Mouse (Mus musculus) gonadal fat pad, adult 2 months (tissue): ENCODE measurements around the gene Polr2e. TPM values are rescaled to one million over a fixed set of nuclear protein-coding genes. Genes with fewer than 3 reads are reported as not detected.

Experiments used
- DNase-seq: peaks from one replicate; pipeline ENCODE4 v3.0.0-alpha.2; 2012; ENCODE audit warnings: low read depth
- polyA plus RNA-seq: library from polyadenylated mRNA; depleted of rRNA; stranded (reverse); fragments of >200 nt; gene quantifications from 2 replicates; pipeline ENCODE4 v1.2.3, GENCODE M21; 2012

Polr2e gene
- polyA plus RNA-seq, 1 experiment: 152 TPM

DNA sequence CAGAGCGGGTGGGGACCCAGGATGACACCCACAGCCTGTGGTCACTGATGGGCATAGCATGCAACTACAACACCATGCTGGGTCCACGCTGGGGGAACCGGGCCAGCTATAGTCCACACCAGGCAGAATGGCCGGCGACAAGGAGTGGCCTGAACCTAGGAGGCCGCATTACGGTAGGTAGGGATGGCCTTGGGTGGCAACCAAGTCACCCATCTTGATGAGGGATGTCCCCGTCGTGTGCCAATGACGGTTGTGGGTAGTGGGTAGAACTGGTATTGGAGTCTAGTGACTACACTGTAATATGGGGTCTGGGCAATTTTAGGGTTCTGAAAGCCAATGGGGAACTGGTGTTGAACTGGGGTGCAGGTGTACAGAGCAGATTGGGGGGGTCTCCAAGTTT, 22.7 kb downstream of the Polr2e start:
- no peak for DNase-seq

DNA sequence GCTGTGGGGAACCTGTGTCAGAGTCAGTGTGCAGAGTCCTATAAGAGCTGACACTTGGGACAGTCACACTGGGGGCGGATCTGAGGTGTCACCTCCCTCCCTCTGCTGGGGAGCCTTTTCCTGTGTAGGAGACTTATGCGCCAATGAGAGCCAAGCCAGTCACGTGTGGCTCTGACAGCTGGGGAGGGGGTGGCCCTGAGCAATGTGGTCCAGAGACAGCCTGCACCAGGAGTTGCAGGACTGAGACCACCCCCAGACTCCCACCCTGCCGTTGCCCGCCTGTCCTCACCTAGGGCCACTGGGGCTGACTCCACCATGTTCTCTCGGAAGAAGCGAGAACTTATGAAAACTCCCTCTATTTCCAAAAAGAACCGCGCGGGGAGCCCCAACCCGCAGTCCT, 23.1 kb downstream of the Polr2e start, which contains the start of gene Arhgap45:
Gene Arhgap45, plus strand, starts transcription at position 143 of the 400 bp plus-strand sequence.
- no peak for DNase-seq

DNA sequence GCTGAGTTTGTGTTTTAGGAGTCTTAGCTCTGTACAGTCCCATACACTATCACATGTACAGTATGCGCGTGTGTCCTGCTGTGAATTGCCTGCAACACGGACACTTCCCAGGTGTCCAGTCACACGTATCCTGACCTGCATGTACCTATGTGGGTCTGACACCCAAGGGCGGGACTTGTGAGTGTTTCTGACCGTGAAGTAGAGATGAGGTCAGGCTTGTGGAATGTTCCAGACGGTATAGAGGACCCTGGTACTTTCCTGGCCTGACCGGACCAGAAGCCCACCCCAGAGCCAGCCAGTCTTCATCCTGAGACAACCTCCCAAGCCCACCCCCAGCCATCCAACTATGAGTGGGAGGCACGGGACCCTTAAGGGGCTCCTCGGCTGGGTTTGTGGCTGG, 24.0 kb downstream of the Polr2e start:
- DNase-seq: no peak

DNA sequence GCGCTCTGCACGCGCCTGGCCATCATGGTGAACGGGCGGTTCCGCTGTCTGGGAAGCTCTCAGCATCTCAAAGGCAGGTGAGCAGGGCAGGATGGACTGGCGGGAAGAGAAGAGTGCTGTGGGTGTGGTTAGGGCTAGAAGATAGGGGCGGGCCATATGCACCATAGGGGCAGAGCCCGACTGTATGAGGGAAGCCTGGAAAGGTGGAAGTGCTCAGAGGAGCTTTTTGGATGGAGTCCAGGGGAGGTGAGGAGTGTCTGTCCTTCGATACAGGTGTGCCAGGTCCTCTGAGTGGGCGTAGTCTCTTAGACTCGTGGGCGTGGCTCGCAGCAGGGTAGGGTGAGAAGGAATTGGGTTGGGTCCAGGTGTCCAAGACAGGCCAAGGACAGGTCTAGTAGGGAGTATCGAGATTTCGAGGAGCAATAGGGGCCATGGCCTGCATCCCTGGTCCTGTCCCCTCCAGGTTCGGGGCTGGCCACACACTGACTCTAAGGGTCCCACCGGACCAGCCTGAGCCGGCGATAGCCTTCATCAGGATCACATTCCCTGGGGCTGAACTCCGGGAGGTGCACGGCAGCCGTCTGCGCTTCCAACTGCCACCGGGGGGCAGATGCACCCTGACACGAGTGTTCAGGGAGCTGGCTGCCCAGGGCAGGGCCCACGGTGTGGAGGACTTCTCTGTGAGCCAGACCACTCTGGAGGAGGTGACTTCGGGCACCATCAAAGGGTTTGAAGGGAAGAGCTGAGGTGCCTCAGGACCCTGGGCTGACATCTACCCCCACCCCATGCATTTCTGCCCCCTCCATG, 24.9 kb downstream of the Polr2e start:
- DNase-seq: no peak

DNA sequence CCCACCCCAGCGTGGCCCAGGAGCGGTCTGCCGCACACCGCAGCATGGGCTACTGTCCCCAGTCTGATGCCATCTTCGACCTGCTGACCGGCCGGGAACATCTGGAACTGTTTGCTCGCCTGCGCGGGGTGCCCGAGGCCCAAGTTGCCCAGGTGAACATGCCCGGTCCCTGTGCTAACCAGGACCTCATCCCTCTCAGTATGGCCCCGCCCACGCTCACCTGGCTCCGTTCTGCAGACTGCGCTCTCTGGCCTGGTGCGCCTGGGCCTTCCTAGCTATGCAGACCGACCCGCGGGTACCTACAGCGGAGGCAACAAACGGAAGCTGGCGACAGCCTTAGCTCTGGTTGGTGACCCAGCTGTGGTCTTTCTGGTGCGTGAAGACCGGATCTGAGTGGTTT, 26.0 kb downstream of the Polr2e start:
- DNase-seq: no peak

DNA sequence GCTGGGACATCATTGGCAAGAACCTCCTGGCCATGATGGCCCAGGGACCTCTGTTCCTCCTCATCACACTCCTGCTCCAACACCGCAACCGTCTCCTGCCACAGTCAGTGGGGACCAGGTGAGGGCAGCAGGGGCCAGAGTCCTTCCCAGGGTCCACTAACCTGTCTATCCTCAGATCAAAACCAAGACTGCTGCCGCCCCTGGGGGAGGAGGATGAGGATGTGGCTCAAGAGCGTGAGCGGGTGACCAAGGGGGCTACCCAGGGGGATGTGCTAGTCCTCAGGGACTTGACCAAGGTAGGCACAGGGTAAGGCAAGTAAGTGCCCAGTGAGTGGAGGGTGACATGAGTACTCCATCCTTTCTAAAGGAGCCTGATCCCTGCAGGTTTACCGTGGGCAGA, 27.9 kb downstream of the Polr2e start:
- DNase-seq: no peak

DNA sequence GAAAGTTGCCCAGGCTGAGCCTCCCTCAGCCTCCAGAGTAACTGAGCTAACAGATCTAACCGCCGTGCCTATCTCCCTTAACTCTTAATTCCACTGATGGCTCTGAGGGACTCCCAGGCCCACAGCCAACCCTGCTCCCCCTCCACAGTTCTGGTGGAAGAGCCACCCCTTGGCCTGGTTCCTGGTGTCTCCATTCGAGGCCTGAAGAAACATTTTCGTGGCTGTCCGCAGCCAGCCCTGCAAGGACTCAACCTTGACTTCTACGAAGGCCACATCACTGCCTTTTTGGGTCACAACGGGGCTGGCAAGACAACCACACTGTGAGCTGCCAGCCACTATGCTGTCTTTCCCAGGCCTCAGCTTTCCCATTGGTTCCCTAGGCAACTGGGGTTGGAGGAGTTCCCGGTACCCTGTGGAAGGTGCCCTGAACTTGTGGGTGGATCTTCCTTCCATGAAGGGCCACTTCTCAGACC, 35.3 kb downstream of the Polr2e start:
- DNase-seq: no peak

DNA sequence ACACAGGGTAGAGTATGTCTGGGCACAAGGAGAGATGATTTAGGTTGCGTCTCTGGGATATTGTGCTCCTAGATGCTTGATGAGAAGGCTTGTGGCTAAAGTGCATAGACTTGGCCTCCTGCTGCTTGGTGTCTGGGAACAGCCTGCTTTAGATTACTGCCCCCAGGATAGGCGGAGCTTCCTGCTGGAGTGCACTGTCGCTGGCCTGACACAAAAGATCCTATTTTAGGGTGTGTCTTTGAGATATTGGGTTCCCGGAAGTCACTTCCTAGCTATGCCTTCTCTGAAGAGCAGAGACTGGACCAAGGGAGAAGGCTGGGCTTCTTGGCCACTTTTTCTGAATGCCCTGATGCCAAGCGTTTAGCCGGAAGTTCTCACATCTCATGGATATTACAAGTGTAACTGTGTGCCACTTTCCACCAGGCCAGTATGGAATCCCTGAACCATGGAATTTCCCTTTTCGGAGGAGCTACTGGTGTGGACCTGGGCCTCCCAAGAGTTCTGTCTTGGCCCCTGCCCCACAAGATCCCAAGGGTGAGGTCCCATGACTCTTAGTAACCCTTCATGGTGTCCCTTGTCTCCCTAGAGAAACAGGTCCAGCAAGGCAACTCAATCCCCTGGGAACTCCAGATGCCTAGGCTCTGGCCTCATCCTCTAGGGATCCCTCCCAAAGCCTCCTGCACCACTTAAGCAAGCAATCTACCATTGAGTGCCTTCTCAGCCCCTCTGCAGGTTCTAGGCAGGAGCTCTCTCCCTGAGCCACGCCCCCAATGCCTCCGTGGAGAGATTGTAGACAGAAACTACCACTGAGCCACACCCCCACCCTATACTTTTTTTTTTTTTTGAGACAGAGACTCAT, 36.0 kb downstream of the Polr2e start:
- no peak for DNase-seq

DNA sequence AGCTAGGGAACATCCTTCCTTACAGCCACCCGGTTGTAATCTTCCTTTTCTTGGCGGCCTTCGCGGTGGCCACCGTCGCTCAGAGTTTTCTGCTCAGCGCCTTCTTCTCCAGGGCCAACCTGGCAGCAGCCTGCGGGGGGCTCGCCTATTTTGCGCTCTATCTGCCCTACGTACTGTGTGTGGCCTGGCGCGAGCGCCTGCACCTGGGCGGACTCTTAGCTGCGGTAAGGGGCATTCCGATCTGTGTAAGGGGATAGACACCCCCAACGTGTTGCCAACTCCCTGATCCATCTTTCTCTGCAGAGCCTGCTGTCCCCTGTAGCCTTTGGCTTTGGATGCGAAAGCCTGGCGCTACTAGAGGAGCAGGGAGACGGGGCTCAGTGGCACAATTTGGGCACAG, 36.8 kb downstream of the Polr2e start:
- no peak for DNase-seq

DNA sequence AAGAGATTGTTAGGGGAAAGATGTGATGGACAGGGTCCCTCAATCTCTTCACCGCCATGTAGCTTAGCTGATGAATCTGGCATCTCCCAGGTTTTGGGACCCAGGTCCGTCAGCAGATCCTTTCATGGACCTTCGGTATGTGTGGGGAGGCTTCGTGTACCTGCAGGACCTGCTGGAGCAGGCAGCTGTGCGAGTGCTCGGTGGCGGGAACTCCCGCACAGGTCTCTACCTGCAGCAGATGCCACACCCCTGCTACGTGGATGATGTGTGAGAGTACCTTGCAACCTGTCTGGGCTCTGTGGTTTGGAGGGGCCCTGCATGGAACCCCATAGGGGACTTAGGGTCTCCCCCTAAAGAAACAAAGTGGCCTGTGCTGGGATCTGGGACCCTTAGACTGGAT, 37.6 kb downstream of the Polr2e start:
- DNase-seq: no peak

DNA sequence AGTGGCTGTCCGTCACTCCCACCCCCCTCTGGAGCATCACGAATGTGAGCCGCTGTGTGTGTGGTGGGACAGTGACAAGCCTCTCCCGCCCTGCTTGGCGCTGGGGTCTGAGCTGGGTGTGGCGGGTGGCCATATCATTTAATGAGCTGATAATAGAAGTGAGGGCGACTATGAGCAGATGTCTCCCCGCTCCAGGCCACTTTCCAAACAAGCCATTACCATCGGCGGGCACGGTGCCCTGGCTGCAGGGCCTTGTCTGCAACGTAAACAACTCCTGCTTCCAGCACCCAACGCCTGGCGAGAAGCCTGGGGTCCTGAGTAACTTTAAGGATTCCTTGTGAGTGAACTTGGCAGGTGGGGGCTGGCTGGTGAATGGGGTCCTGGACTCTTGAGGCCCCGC, 41.8 kb downstream of the Polr2e start:
- DNase-seq: no peak

DNA sequence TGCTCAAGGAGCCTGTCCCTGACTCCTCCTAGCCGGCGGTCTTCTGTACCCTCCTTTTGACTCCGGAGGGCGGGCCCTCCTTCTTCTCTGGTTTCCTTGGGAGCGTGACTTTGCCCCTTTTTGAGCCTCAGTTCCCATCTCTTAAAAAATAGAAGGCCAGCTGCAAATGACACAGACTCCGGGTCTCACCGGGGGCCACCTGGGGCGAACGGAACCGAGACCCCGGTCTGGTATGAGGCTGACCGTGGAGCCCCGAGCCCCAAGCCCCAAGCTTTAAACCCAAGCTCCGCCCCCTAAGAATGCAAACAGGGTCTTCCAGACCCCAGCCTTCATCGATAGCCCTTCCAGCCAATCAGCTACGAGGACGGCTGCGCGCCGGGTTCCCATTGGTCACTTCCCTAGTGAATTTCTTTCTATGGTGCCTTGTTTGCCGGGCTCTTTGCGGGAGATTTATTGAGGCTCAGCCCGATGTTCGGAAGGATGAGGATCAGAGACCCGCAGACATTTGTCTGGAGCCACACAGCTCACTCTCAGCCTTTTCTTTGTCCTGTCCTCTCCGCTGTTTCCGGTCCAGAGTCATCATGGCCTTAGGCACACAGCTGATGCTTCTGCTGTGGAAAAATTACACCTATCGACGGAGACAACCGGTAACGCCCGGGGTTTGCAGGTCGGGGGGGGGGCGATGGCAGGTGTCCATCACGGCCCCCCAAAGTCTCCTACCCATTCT, 42.4 kb downstream of the Polr2e start:
- no peak for DNase-seq

DNA sequence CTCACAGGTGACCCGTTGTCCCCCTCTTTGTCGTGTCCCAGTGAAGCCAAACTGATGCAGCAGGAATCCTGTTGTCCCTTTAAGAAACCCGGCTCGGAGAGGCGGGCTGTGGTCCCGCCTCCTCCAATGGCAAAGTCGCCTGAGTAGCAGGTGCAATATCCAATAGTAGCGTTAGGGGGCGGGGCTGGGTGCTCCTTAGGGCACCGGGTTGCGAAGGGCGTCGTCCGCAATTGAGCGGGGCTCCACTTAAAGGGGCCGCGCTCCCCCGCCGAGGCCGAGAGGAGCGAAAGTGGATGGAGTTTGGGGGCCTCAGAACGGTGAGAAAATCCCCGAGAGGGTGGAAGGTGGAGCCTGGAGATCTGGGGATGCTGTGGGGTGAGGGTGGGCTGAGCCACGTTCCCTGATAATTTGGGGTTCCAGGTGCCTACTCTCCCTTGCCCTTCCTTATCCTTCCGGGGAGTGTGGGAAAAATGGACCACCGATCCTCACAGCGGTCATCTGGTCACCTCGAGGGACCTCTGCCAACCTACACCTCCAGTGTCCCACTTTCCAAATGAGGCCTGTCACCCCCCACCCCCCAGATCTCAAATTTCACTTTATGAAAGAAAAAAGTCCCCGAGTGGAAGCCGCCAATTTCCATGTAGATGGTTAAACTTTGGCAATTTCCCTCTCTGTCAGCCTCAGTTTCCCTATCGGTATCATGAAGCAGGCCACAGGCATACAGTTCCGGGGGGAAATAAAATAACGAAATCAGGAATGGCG, 43.1 kb downstream of the Polr2e start, which contains the start of gene Abca7:
Gene Abca7, plus strand, starts transcription at position 223 of the 762 bp plus-strand sequence.
- DNase-seq: no peak

DNA sequence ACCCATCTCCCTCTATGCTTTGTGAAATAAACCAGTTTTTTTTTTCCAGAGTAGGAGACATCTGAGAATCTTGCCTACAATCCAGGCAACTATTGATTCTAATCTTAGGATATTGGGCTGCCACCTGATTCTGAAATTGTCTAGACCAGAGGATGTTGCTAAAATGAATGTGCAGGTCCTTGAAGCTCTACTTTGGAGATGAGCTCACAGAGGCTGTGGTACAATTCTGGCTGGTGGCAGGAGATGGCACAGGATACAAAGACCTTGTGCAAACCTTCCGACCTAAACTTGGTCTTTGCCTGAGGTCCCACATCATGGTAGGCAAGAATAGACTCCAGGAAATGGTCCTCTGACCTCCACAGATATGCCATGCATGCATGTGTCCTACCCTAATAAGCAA, 44.0 kb downstream of the Polr2e start:
- DNase-seq: no peak

DNA sequence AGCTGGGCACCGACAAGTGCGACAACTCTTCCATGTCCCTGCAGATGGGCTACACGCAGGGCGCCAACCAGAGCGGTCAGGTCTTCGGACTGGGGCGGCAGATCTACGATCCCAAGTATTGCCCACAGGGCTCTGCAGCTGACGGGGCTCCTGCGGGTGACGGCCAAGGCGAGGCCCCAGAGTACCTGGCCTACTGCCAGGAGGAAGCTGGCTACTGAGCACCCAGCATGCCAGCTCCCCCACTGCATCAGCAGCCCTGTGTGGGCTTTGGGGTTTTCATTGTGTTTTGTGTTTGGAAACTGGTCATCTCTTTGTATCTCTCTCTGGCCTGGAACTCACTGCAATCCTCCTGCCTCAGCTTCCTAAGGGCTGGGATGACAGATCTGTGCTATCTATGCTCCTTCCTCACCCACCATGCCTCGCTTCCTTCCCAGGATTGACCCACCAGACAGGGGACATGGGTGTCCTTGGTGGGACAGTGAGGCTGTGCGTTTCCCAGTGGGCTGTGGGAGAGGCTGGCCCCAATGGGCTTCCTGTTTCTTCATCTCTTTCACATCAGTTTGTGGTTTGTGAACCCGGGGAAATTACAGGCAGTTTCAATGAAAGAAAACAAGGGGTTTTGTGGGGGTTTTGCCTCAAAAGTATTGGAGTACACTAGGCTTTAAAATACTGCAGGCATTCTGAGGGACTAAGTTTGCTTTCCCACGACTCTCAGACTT, 45.0 kb downstream of the Polr2e start:
- no peak for DNase-seq

DNA sequence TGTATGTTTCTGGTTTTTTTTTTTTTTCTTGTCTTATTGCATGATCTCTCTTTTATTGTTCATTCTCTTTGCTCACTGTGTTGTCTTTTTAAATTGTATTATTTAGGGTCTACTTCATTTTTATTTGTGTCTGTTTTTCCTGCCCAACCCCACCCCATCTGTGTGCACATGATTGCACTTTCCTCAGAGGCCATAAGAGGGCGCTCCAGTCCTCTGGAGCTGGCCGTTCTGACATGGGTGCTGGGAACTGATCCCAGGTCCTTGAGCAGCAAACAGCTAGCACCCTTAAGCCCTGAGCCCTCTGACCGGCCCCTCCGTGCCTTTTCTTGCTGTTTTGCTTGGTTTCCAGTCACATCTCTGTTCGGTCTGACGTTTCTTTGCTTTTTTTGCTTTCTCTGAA, 48.0 kb downstream of the Polr2e start:
- DNase-seq: no peak

DNA sequence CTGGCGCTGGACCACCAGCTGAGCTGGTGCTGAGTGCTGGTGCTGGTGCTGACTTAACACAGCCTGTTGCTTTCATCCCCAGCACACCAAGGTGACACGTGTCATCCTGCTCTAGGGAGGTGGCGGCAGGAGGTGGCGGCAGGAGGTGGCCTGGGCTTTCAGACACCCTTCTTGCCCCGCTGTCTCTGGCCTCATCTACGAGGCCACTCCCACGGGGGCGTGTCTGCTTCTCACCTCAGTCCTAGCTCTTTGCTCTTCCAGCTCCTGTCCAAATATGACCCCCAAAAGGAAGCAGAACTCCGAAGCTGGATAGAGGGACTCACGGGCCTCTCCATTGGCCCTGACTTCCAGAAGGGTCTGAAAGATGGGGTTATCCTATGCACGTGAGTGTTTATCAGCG, 48.5 kb downstream of the Polr2e start:
- DNase-seq: no peak

DNA sequence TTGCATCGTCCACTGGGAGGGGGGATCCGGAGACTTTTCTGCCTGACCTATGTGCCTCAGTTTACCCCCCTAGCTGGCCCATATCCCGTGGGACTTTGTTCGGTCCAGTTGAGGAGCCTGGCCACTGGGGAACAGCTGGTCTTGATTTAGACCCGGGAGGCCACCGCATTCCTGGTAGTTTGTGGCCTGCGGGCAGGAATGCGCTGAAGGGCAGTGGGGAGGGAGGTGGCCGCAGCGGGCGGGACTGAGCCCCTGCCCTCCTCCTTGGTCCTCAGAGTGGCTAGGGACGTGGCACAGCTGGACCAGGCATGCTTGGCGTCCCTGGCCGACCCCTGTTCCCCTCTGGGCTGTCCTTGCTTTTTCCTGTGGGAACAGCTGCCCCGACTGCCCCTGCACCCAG, 49.7 kb downstream of the Polr2e start:
- no peak for DNase-seq

DNA sequence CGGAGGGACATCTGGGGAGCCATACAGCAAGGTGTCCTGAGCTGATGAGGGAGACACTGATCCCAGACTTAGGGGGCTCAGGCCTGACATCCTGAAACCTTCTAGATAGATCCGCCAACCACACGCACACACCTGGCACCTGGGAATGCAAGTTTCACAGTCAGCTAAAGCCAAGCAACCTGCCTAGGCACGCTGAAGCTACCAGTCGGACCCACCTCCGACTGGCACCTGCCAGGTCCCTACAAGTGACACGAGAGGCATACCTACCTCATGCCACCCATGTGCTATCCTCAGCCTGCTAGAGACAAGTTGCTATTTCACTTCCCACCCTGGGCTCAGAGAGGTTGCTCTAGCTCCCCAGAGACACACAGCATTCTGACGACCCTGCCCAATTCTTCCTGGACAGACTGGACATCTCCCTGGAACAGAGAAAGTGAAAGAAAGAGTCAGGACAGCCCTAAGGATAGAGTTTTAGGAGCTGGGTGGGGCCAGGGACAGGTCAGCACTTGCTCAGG, 50.3 kb downstream of the Polr2e start:
- peak; percentile 69 for DNase-seq

DNA sequence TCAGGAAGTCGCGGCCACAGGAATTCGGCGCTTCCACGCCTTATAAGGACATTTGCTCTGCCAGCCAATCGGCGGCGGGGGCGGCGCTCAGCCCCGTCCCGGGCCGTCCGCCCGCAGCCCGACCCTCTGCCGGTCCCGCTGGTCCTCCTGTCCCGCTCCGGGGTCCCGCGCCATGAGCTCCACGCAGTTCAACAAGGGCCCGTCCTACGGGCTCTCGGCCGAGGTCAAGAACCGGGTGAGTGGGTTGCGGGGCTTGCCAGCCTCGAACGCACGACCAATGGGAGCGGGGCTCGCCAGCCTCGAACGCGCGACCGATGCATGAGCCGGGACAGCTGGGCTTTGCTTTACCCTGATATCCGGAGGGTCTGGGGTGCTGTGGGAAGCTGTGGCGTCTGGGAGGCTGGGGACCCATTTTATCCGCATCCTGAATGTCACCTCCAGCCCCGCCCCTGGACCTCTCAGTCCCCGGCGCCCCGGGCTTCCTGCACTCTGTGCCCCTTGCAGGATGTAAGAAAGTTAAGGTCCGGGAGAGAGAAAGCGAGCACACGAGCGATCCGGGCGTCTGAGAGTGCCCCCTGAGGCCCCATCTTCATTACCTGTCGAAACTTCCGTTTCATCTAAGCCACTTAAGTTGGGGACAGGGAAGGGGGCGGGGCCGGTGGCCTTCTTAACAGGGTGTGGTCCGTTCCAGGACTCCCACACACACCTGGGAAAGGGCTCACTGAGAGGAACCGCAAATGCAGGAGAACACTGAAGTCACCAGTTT, 50.9 kb downstream of the Polr2e start, which contains the start of gene Cnn2:
Gene Cnn2, plus strand, starts transcription at position 79 of the 766 bp plus-strand sequence.
- no peak for DNase-seq
